Mouse (Mus musculus): ENCODE data around the gene Aldh18a1.

- TF ChIP-seq MYC (IDR thresholded peaks at IDR 0.05; ENCODE audit: low read depth, low read length): no peak
- no peak for TF ChIP-seq CTCF (conservative IDR thresholded peaks at IDR 0.05 in 1 of 2, IDR thresholded peaks at IDR 0.05 in 1 of 2; ENCODE audit: low read depth in 2 of 2, low read length in 2 of 2)
- TF ChIP-seq POLR2A (IDR thresholded peaks at IDR 0.05; ENCODE audit: low read depth, low read length): no peak
- no peak for TF ChIP-seq BHLHE40 (IDR thresholded peaks at IDR 0.05; ENCODE audit: low read depth, low read length)
- TF ChIP-seq POLR2AphosphoS2 (IDR thresholded peaks at IDR 0.05; ENCODE audit: low read depth, low read length): no peak
- TF ChIP-seq CHD2 (IDR thresholded peaks at IDR 0.05; ENCODE audit: low read length): no peak
- TF ChIP-seq ELF1 (IDR thresholded peaks at IDR 0.05; ENCODE audit: low read depth, low read length): no peak
- no peak for TF ChIP-seq USF1 (IDR thresholded peaks at IDR 0.05; ENCODE audit: low read depth, low read length)
- no peak for TF ChIP-seq EP300 (IDR thresholded peaks at IDR 0.05; ENCODE audit: low read length)
- TF ChIP-seq TCF12 (IDR thresholded peaks at IDR 0.05; ENCODE audit: low read depth, low read length): no peak
- no peak for TF ChIP-seq UBTF (IDR thresholded peaks at IDR 0.05; ENCODE audit: low read depth, low read length)
- TF ChIP-seq ZKSCAN1 (IDR thresholded peaks at IDR 0.05; ENCODE audit: borderline replicate concordance, low read depth, low read length): no peak
- no peak for TF ChIP-seq MAX (IDR thresholded peaks at IDR 0.05; ENCODE audit: low read length)
- no peak for TF ChIP-seq GABPA (IDR thresholded peaks at IDR 0.05; ENCODE audit: insufficient replicate concordance, low read depth, low read length)
Observed at GRCm38 (mm10) chr19:40630606-40631005, 42.3 kb upstream of the Aldh18a1 start.

Measured in CH12.LX (cell line).